Mouse (Mus musculus): ENCODE measurements around the gene Stx7. TPM values are rescaled to one million over a fixed set of nuclear protein-coding genes. Genes with fewer than 3 reads are reported as not detected.
A peak's percentile ranks its signal among the peaks of the same experiment; 100 is the strongest.
"Not testable (repeated sequence)": the region's sequence is repeated elsewhere in the genome, so short reads cannot be mapped to it uniquely, and the experiment has no call there.

The Stx7 gene
- 10 to 100 TPM; 41.5 to 47.2 TPM for total RNA-seq (2021)

DNA sequence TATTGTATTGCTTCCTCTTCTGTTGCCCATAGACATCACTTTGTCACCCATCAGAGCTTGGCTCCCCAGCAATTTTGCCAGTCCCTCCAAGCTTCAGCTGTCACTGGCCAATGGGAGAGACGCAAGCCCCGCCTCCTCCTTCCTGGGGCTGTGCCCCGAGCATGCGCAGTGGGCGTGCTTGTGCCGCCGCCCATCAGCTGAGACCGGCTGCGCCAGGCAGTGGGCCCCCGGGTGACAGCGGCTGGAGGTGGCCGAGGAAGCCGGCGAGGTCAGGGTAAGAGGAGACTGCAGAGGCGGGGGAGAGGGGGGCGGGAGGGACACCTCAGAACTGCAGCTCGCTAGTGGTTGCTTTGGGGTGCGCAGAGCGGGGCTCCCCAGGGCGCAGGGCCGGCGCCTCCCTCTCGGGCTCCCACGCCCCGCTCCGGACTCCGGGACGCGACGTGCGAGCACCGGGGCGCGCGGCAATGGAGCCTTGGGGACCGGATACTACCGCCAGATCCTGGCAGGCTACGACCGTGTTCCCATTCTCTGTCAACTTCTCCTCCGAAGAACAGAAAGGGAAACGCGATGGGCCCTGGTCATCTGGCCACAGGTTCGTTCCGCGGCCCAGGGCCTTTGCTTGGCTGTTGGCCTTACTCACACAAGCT is at the start of gene Stx7:
TSS of gene Stx7 (plus strand) at position 168 of the 647 bp plus-strand sequence.
- peak; percentile 90 for DNase-seq (ENCODE audit: low spot score)
- intact Hi-C loops (cut with DNase I) = no loop called here

DNA sequence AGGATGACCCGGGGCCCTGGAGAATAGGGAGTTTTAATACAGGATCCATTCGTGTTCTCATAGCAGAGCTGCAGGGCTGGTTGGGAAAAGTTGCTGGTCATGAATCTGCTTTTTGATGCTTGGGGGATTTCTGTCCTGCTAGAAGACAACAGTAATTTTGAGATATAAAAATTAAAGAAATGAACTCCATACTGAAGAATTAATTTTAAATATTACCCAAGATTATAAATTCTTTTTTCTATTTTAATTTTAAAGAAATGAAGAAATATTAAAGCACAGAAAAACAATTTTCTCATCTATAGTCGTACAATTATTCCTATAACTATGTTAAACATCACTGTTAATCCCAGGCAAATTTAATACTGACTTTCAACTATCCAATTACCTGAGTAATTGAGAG is 47.3 kb upstream of the Stx7 start, which contains the start of gene Taar8c:
TSS of gene Taar8c (minus strand) at position 101 of the 400 bp plus-strand sequence.
- intact Hi-C loops (cut with DNase I); DNase-seq (ENCODE audit: low spot score): not testable (repeated sequence)

DNA sequence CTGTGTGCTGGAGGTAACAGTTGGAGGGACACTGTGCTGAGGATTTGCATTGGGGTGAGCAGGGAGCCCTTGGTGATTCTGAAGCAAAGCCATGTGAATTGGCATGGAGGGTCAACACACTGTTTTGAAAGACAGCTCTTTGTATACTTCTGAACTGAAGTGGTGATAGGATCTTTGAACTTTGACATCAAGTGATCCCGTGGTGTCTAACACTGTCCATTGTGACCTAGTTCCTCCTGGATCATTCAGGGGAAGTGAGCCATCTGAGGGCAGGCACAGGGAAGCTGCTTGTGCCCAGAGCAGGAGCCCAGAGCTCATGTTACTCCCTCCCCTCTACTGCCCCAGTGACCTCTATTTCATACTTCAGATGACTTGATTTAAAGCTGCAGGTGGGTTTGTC is 45.8 kb upstream of the Stx7 start:
- DNase-seq (ENCODE audit: low spot score); intact Hi-C loops (cut with DNase I): not testable (repeated sequence)

DNA sequence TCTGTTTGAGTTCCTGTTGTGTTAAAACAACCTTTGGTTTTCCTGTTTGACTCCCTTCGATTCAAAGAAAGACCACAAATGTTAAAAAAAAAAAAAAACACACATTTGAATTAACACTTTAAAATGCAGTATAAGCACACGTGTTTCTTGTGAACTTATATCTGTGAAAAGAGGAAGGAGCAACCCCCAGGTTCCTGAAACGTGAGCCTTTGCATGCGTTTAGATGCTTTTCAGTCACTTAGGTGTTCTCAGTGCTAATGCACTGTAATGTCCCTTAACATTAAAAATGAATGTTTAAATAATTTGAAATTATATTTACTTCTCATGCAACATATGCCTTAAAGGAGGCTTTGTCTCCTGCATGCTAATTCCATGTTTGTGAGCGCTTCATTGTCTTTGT is 41.4 kb upstream of the Stx7 start:
- intact Hi-C loops (cut with DNase I) = no loop called here
- DNase-seq (ENCODE audit: low spot score) = no peak

DNA sequence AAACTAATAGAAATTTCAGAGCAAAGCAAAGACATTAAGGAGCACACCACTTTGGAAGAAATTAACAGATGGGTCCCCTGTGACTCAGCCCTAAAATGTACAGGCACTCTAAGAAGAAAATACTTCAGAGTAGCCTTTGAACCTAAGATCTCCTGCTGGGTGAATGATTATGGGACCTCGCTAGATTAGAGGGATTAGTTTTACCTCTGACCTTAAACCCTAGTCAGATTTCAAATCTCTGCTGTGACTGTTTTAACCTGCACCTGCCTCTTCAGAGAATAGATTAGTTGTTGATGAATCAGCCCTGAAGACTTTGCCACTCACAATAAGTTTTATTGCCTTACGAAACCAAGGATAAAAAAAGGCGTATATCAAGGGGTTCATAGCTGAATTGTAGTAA is 40.9 kb upstream of the Stx7 start:
- DNase-seq (ENCODE audit: low spot score) = no peak
- intact Hi-C loops (cut with DNase I) = no loop called here

DNA sequence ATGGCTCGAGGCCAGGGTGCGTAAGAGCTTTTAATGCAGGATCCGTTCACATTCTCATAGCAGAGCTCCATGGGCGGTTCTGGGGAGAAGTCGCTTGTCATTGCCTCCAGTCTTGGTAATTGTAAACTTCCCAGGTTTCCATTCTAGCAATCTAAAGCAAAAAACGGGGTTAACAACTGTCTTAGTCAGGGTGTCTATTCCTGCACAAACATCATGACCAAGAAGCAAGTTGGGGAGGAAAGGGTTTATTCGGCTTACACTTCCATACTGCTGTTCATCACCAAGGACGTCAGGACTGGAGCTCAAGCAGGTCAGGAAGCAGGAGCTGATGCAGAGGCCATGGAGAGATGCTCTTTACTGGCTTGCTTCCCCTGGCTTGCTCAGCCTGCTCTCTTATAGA is 39.7 kb upstream of the Stx7 start, which contains the start of gene Taar9:
TSS of gene Taar9 (minus strand) at position 101 of the 400 bp plus-strand sequence.
- intact Hi-C loops (cut with DNase I); DNase-seq (ENCODE audit: low spot score): not testable (repeated sequence)

DNA sequence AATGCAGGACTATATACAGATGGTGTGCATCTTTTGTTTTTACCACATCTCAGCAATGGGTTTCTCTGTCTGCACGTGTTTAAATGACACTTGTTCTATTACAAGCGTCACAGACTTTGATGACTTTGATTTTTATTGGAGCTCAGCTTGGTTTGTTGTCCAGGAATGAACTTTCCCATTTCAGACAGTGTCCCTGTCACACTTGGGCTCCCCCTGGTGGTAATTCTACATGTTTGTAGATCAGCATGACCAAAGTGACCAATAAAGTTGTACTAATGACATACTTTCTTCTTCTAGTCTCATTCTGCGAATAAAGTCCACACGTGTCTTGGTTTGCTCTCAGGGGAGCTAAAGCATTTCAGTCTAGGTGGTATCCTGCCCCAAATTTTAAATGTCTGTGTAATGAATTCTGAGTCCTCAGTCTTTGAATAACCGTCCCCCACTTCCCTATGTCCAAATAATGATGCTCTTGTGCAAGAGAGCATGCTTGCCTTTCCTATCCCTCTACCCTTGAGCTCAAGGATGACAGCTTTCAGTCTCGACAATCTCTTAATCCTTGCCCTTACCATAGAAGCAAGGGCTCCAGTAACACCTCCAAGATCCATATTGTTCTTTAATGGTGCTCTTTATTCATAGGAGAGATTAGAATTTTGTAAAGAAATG is 37.9 kb upstream of the Stx7 start:
- DNase-seq (ENCODE audit: low spot score) = no peak
- intact Hi-C loops (cut with DNase I) = loop anchor here (2.0 kb wide), 1 partner anchor 132 kb away; no protein-coding TSS in a partner anchor

DNA sequence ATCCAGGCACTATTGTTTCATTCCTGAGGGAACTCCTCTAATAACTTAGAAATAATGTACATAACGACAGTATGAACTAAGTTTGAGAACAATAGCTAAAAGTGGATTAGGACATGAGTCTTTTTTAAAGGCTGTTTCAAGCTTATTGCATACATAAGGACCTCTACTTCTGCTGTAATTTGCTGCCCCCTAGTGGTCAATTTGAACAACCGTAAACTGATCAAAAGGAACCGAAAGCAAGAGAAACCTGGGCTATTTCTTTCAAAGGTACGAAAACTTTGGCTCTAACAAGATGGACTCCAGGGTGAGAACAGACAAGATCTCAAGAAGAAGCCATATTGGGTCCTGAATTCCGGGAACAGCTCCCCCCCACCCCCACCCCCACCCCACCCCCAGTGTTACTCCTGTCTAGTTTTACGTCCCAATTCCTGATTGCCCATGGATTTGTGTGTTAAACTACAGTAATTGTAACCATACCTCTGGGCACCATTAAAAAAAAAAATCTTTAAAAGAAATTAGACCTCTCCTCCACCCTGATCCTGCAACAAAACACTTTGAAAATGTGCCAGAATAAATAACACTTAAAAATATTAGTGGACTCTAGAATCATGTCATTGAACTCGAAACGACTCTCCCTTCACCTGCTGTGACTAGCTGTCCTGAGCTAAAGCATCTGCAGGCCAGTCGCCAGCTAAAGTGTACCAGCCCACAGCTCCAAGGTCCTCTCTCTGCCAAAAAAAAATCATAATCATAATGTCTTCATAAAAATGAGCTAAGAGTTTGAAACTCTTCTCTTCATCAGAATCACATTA is 17.4 kb upstream of the Stx7 start:
- DNase-seq (ENCODE audit: low spot score) = no peak
- intact Hi-C loops (cut with DNase I) = loop anchor here (2.0 kb wide), 1 partner anchor 319 kb away; no protein-coding TSS in a partner anchor

DNA sequence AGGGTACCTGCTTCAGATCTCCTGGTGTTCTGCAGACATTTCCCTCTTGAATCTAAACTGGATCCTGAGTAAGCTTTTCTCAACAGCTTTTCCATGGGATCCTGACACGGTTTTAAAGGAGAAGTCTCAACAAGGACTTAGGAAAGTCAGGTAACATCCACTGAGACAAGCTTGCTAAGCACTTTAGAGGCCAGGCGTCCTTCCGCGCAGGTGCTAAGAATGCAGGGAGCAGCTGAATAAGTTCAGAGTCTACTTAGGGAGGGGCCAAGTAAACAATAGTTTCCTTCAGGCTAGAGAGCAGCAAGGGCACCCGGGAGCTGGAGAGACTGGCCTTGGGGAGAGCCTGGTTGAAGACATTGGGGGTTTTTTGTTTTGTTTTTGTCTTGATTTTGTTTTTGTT is 16.8 kb upstream of the Stx7 start:
- DNase-seq (ENCODE audit: low spot score) = no peak
- intact Hi-C loops (cut with DNase I) = no loop called here

DNA sequence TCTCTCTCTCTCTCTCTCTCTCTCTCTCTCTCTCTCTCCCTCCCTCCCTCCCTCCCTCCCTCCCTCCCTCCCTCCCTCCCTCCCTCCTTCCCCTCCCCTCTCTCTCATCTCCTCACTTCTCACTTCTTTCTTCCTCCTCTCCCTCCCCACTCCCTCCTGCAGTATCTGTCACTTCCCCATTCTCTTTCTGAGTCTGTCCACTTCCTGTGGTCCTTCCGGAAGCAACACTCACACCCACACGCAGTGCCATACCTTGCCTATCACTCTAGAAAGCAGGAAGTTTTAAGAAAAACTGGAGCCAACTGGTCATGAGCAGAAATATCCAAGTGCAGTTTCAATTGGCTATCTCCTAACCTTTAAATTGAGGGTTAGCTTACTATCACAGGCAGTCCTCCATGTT is 16.0 kb upstream of the Stx7 start:
- intact Hi-C loops (cut with DNase I) = no loop called here
- no peak for DNase-seq (ENCODE audit: low spot score)

DNA sequence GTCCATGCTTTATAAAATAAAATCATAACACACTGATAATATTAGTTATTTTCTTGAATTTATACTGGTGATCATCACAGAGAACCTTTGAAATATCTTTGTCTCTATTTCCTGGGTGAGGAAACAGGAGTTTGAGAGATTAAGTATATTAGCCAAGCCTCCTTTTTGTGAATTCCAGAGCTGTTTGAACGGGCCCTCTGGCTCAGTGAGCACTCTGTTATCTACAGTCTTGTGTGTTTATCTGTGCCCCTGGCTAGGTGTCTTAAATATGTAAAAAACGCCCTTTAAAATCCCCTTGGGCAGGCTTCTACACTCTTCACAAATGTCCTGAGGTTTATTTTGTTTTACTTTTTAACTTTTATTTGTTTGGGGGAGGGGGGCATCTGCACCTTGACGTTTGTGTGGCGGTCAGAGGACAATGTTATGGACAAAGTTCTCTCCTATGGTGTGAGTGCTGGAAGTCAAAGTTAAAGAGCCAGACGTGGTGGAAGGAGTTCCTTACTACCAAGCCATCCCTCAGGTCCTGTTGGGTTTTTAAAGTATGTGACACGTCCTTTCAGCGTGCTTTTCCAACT is 14.9 kb upstream of the Stx7 start:
- intact Hi-C loops (cut with DNase I) = no loop called here
- DNase-seq (ENCODE audit: low spot score) = no peak

DNA sequence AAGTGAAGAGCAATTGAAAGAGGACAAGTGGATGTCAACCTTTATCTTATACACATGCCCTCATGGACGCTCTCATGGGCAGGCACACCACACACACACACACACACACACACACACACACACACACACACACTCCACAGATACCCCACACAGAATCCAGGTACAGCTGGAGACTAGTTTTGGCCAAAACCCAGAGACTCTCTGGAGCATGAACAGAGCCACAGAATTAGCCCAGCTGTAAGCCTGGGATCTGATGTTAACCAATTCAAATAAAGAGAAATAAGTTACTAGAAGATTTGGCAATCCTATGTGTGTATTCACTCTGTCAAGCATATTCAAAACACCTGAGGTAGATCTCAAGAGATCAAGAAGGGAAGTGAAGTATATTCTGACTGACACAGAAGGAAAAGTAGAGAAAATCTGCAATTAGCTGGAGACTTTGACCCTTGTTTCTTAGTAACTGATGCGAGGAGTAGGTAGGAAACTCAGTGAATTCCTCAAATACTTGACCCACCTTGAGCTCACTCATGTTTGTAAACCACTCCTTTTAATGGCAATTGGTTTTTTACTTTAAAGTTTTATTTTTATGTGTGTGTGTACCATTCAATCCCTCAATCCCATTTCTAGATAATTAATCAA is 10.4 kb upstream of the Stx7 start:
- intact Hi-C loops (cut with DNase I) = no loop called here
- DNase-seq (ENCODE audit: low spot score) = no peak

DNA sequence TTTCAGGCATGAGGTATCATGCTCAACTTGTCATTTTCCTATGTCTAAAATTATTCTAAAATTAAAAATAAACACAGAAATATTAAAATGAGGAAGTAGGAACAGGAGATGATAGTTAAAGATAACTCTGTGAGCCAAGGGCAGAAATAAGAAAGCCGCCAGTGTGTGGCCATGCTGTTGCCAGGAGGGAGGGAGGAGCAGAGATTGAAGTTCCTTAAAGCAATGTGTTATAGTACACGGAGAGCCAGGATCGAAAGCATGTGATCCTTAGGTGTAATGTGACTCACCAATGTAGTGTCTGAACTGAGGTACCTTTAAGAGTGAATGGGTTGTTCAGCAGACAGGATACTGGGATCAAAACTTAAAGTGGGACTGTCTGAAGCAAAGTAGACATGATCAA is 6.4 kb upstream of the Stx7 start:
- intact Hi-C loops (cut with DNase I) = no loop called here
- no peak for DNase-seq (ENCODE audit: low spot score)

DNA sequence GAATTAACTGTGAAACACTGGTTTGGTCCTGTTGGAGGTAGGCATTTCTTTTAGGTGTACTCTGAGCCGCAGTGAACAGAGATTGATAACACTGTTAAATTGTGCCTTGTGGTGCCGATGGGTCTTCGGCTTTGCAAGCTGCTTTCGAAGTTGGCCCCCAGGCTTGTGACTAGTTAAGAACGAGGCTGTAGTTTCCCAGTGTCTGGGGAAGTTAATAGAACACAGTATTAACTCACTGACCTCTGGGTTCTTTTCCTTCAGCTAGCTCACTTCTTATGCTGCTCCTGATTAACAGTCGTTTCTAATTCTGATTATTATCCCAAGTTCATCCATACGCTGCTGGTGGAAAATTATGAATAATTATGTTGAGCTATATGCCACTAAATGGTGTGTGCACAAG is 984 bp downstream of the Stx7 start:
- intact Hi-C loops (cut with DNase I) = no loop called here
- no peak for DNase-seq (ENCODE audit: low spot score)

DNA sequence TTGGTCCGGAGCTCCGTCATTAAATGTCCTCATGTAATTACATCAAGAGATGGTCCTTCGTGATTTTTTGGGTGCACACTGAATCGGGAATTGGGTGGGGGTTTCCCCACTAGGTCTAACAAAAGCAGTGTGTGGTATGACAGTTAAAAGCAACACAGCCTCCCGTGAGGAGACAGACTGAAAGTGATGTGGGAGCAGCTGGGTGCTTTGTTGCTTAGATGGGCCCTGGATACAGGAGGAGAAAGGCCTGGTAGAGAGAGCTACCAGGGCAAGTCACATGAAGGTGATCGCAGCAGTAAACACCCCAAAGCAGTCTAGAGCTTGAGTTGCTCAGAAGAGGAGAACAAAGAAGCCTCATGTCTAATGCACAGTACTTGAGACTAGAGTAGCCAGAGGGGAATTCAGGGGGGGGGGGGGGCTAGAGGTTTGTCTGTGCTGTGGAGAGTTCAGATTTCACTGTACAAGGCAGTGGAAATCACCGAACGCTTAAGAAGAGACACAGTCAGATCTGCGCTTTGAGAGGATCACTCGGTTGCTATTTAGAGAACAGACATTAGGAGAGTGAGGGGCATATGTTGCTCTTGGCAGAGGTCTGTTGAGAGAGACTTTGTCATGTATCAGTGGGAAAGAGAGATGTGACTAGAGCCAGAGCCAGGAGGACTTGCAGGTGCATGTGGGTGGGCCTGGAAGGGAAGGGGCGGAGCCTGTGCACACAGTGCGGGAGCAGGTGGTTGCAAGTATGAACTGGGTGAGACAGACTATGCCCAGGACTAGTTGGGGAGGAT is 9.6 kb downstream of the Stx7 start:
- no peak for DNase-seq (ENCODE audit: low spot score)
- intact Hi-C loops (cut with DNase I) = no loop called here

DNA sequence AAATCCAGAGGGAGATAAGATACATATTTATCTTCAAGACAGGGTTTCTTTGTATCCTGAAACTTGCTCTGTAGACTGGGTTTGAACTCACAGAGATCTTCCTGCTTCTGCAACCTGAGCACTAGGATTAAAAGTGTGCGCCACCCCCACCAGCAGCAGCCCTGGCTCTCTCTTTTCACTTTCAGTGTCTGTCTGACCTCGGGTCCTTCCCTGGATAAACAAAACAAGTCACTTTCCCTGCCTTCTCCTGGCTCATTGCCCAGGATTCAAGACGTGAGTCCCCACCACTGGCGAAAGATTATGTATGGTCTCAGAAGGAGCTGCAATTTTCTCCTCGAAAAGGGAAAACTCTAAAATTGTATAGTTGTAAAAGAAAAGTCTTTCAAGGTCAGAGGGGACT is 10.5 kb downstream of the Stx7 start:
- intact Hi-C loops (cut with DNase I) = no loop called here

DNA sequence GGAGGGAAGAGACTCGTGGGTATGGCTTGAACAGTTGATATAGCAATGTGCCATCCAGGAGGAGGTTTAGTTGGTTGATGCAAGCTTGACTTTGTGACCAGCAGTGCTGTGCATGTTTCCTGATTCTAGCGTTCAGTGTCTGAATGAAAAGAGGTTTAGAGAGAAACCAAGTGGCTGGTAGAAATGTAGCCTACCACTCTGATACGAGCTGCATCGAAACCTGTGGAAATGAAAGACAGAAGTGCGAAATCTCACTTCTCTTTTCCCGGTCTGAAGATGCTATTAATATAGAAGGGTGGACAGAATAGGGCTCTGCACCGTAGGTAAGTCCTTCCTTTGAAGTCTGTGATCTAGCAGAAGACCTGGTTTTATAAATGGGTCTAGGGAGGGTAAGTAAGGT is 11.2 kb downstream of the Stx7 start:
- intact Hi-C loops (cut with DNase I) = no loop called here
- DNase-seq (ENCODE audit: low spot score) = no peak

More for the DNA sequence above, 10.5 kb downstream of the Stx7 start:
- no peak for DNase-seq (ENCODE audit: low spot score)

DNA sequence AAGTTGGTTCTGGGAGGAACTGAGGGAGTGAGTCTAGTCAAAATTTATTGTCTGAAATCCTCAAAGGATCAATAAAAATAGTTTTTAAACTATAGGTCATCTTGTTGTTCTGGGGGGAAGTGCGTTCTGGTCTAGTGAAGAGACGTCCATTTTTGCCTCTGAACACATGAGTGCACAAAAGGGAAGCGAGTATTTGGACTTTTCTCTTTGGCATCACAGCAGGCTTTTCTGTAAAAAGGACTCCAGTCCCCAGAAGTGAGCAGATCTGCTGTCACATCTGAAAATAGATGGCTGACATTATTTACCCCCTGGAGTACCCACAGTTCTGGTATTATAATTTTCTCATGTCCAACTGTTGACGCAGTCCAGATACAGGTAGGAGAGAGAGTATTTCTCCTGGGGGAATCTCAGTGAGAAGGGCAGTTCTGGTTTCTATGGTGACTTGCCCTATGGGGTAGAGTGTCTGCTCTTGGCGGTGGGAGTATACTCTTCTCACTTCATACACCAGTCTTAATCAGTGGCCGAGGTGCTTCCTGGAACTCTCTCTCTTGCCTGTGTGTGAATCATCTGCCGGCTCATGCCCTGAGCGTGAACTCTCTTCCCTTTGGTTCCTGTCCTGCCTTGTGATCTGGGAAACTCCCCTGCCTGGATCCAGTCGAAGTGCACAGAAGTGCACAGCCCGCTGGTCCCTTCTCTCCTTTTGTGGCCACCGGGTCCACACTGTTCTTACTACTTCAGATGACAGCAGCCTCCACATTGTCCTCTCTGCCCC is 15.2 kb downstream of the Stx7 start:
- DNase-seq (ENCODE audit: low spot score) = peak; percentile 14
- intact Hi-C loops (cut with DNase I) = no loop called here
